Mouse (Mus musculus) G1E (cell line): ENCODE results near the gene Dennd1c.

Experiments used
- CTCF ChIP-seq: IDR thresholded peaks from 2 replicates; pipeline ENCODE4 v1.5.1; 2012; ENCODE audit warnings: low read depth, low read length, inconsistent platforms, mixed read lengths
- GATA1 ChIP-seq: IDR thresholded peaks from 2 replicates; pipeline ENCODE4 v1.6.1; 2012; ENCODE audit warnings: borderline replicate concordance, low read length, inconsistent platforms, mixed read lengths
- POLR2AphosphoS5 ChIP-seq: IDR thresholded peaks from 2 replicates; pipeline ENCODE4 v1.6.1; 2012; ENCODE audit warnings: low read depth, low read length, inconsistent platforms; ENCODE audit not compliant: insufficient replicate concordance
- TAL1 ChIP-seq: conservative IDR thresholded peaks from 2 replicates; pipeline ENCODE4 v1.6.1; 2012; ENCODE audit warnings: low read depth, low read length, inconsistent platforms, mixed read lengths

DNA sequence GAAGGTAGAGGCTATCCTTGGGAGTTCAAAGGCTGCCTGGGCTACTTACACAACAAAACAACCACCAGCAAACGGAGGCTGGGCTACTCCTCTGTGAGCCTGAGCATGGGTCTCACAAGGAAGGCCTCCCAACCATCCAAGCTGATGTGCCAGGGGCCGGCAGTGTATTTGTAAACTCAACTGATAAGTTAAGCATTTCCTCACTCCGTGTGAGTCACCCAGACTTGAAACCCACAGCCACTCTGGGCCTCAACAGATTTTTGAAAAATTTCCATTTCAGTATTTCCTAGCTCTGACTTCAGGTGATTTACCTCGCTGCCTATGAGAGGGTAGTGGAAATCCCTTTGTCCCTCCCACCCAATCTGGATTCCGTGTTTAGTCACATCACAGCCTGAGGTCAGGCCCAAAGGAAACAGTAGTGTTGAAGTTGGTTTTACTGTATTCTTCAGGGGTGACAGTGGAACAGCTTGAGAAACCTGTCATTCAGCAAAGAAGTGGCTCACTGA is 30.4 kb upstream of the Dennd1c start:
- TF ChIP-seq GATA1 (no peak), TAL1 (no peak), CTCF (no peak), POLR2AphosphoS5 (no peak)
